Mouse (Mus musculus) gastrocnemius, adult 2 months (tissue): ENCODE measurements around the gene Nipsnap2. TPM values are rescaled to one million over a fixed set of nuclear protein-coding genes. Genes with fewer than 3 reads are reported as not detected.
"Not testable (repeated sequence)": the region's sequence is repeated elsewhere in the genome, so short reads cannot be mapped to it uniquely, and the experiment has no call there.

Experiments
- DNase-seq: peaks from one replicate; pipeline ENCODE4 v3.0.0; 2022
- H3K27ac ChIP-seq: fragments of 200-600 bp; 2 replicates; pipeline ENCODE4 v1.8.1; 2022; ENCODE audit warnings: mild to moderate bottlenecking
- H3K4me3 ChIP-seq: fragments of 200-600 bp; 2 replicates; pipeline ENCODE4 v1.8.1; 2022; ENCODE audit warnings: mild to moderate bottlenecking, moderate library complexity
- CTCF ChIP-seq: fragments of 200-600 bp; IDR thresholded peaks from 2 replicates; pipeline ENCODE4 v1.8.1; 2022; ENCODE audit warnings: antibody characterized with exemption, mild to moderate bottlenecking, moderate library complexity
- intact Hi-C: fragments of 180-260 bp; cut with DNase I; formaldehyde crosslinking; loops from one replicate; pipeline ENCODE4 v1.15.1; 2025
- long read RNA-seq, 2 experiments: library from polyadenylated mRNA; stranded (forward); transcript quantifications; one replicate each; pipeline ENCODE4 v2.0.0; 2021
- total RNA-seq, 2 experiments: library from RNA; stranded (reverse); gene quantifications; 2 replicates each; pipeline ENCODE4 v1.2.3; 2021

Gene Nipsnap2
- 100 to 1,000 TPM; 500 to 681 TPM for total RNA-seq
- long read RNA-seq, experiment 1, transcript Nipsnap2-204 (3 exons, 871 nt): minor isoform, 10 of 1,918 reads
- long read RNA-seq, experiment 1, transcript Nipsnap2-201 (10 exons, 2,112 nt): major isoform, 1,829 of 1,918 reads
- long read RNA-seq, experiment 1, transcript Nipsnap2-205 (11 exons, 1,600 nt): minor isoform, 7 of 1,918 reads
- long read RNA-seq, experiment 1, partial matches to known transcripts: 15 of 1,918 reads
- long read RNA-seq, experiment 1, other reads (novel, unspliced or antisense): 57 of 1,918 reads
- long read RNA-seq, experiment 2, transcript Nipsnap2-201 (10 exons, 2,112 nt): major isoform, 1,698 of 1,768 reads
- long read RNA-seq, experiment 2, transcript Nipsnap2-204 (3 exons, 871 nt): minor isoform, 6 of 1,768 reads
- long read RNA-seq, experiment 2, transcript Nipsnap2-205 (11 exons, 1,600 nt): minor isoform, 14 of 1,768 reads
- long read RNA-seq, experiment 2, partial matches to known transcripts: 15 of 1,768 reads
- long read RNA-seq, experiment 2, other reads (novel, unspliced or antisense): 35 of 1,768 reads

GRCm38 (mm10) chr5:129724834-129725773 lies at the start of gene Nipsnap2:
Gene Nipsnap2 (plus strand): TSS chr5:129725063.
- peak within 1 kb of the TSS; percentile 98 for H3K27ac ChIP-seq
- TF ChIP-seq CTCF: no peak
- peak within 1 kb of the TSS; percentile 87 for H3K4me3 ChIP-seq
- DNase-seq: peak; percentile 95
- intact Hi-C loops: loop anchor here (2.0 to 10.0 kb wide), 3 partner anchors 54 to 190 kb away; partner anchors contain the start of gene Zfp11

DNA sequence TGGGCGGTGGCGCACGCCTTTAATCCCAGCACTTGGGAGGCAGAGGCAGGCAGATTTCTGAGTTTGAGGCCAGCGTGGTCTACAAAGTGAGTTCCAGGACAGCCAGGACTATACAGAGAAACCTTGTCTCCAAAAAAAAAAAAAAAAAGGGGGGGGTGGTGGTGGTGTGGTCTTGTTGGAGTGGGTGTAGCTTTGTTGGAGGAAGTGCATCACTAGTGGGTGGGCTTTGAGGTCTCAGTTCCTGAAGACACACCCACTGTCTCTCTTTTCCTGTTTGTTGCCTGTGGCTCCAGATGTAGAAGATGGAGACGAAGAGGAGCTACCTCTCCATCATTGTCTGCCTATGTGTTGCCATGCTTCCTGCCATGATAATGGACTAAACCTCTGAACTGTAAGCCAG lies 39.7 kb upstream of the Nipsnap2 start:
- DNase-seq: not testable (repeated sequence)

DNA sequence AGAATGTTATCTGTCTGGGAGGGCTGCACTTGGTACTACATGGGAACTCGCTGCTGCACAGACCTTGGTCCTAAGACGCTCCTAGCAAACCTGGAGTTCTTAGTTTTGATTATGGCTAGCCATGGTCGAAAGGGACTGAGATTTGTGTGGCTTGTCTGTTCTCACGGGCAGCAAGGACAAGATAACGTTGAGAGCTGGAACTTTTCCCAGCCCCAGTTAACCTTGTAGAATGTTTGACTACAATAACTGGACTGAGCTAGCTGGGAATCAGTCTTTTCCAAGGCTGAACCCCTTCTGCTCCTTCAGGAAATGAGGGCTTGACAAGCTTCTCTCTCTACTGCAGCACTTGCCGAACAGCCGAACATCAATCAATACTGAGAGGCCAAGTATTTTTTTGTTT lies 37.2 kb upstream of the Nipsnap2 start:
- H3K4me3 ChIP-seq: no peak overlapping the region
- intact Hi-C loops: no loop called here
- no peak for DNase-seq
- H3K27ac ChIP-seq: no peak overlapping the region
- TF ChIP-seq CTCF: no peak

More for the DNA sequence above, 39.7 kb upstream of the Nipsnap2 start:
- H3K27ac ChIP-seq, intact Hi-C loops, H3K4me3 ChIP-seq: not testable (repeated sequence)

- no peak for TF ChIP-seq CTCF
- intact Hi-C loops: no loop called here
- no peak for DNase-seq
- Histone ChIP-seq H3K4me3 (no peak overlapping the region), H3K27ac (no peak overlapping the region)
These were observed 34.3 kb upstream of the Nipsnap2 start for GRCm38 (mm10) chr5:129690528-129690927.

DNA sequence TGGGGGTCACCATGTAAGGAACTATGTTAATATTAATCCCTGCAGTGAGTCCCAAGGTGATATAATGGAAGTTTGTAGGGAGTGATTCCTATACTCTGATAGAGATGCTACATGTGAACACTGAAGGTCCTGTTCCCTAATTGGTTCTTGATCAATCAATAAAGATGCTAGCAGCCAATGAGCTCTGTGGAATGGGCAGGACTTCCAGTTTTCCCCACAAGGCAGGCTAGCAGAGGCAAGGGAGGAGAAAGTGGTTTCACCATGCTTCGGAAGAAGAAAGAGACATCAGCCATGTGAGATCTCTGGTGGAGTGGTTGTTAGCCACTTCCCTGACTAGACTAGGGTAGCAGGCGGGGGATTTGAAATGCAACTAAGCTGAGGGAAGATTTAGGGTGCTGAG lies 24.4 kb upstream of the Nipsnap2 start:
- H3K27ac ChIP-seq: no peak overlapping the region
- H3K4me3 ChIP-seq: no peak overlapping the region
- TF ChIP-seq CTCF: no peak
- no peak for DNase-seq
- intact Hi-C loops: no loop called here

DNA sequence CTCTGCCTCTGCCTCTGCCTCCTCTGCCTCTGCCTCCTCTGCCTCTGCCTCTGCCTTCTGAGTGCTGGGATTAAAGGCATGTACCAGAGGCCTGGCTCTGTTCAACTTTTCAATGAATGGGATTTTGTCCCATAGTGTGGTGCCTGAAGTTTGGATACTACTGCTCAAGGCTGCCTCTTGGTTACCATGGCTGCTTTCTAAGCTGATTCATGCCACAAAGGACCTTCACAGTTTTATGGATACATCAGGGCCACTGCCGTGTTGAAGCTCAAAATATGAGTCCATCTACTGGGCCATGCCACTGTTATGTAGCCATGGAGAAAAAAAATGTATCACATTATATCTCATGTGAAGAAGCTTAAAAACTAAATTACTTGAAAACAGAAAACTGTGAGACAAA lies 23.2 kb upstream of the Nipsnap2 start:
- intact Hi-C loops: no loop called here
- no peak for DNase-seq
- Histone ChIP-seq H3K27ac (no peak overlapping the region), H3K4me3 (no peak overlapping the region)
- TF ChIP-seq CTCF: no peak

DNA sequence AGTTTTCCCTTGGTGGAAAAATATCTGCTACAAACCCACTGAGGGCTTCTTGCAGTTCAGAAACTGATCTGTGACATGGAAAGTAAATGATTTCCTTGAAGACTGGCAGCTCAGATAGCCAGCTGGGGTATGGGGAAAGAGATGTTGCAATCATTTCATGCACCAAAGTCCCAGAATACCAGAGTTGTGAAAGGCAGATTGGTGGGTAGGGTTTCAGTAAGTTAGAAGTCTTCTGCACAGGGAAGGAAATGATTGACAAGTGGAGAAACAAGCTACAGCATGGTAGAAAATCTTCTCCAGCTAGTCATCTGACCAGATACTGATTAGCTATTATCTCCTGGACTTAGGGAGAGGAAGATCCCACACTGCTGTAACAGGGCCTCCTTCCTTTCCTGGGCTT lies 21.5 kb upstream of the Nipsnap2 start:
- DNase-seq: no peak
- intact Hi-C loops: no loop called here
- no peak for TF ChIP-seq CTCF
- Histone ChIP-seq H3K27ac (no peak overlapping the region), H3K4me3 (no peak overlapping the region)

DNA sequence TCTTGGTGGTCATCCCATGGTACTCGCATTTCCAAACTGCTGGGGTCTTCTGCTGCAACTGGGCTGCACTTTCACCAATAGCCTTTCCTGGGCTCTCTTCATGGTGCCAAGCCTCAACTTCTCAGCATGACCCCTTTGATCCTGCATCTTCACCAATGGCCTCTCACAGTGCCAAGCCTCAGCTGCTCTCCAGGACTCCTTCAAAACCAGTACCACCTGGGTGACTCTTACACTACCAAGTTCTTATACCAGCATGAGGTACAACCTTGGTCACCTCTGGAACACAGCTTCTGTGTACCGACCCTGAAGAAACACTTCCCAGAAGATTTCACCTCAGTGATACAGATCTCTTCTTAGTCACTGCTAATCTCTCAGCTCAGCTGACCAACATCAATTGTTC lies 16.5 kb upstream of the Nipsnap2 start, which contains the start of gene Sept14:
Gene Sept14 (minus strand): TSS at position 101 of the 400 bp plus-strand sequence.
- Histone ChIP-seq H3K4me3 (no peak within 1 kb of the TSS), H3K27ac (no peak within 1 kb of the TSS)
- DNase-seq: no peak
- intact Hi-C loops: no loop called here
- no peak for TF ChIP-seq CTCF

DNA sequence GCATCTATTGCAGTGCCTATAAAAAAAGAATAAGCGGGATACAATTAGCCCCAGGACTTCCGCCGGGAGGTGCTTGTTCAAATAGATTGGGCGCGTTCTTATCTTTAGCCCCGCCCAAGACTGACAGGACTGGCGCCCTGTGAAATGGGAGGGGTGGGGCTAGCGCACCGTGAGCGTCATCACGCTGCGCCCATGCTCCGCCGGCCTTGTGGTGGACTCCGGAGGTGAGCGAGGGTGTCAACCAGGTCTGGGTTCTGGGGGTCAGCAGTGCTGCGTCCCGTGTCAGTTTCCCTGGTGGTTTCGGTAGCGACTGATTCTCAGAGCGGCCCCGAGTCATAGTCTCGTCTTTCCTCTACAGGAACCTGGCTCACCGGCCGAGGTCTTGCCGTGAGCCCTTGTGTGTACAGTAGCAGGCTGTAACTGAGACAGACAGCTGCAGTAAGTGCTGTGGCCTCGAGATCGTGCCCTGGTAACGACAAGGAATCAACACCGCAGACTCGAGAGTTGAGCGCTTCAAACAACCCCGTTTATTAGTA lies 9.5 kb upstream of the Nipsnap2 start, which contains the start of gene Mrps17:
Gene Mrps17 (plus strand): TSS at position 172 of the 536 bp plus-strand sequence.
- peak within 1 kb of the TSS; percentile 88 for H3K4me3 ChIP-seq
- H3K27ac ChIP-seq: peak within 1 kb of the TSS; percentile 92
- intact Hi-C loops: loop anchor here (2.0 kb wide), 1 partner anchor 45 kb away; the partner anchor contains the start of gene Zfp11
- peak; percentile 95 for DNase-seq
- TF ChIP-seq CTCF: peak; percentile 5; the same call in 1 of the 2 replicates

DNA sequence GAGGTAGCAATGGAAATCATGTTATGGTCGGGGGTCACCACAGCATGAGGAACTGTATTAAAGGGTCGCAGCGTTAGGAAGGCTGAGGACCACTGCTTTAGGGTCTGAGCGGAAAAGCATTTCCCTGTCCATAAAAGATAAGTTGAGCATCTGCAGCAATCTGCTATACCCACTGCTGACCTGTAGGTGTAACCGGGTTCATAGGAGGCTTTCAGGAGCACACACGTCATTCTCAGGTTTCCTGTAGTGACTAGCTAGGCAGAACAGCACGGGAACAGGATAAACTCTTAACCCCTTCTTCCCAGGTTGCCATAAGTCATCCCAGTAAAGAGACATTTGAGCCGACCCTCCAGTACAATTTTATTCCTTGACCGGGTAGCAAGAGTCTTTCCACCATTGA lies 7.8 kb upstream of the Nipsnap2 start:
- Histone ChIP-seq H3K27ac (no peak overlapping the region), H3K4me3 (no peak overlapping the region)
- DNase-seq: no peak
- TF ChIP-seq CTCF: no peak
- intact Hi-C loops: no loop called here

- Histone ChIP-seq H3K4me3 (no peak overlapping the region), H3K27ac (no peak overlapping the region)
- peak; percentile 16; the same call in 1 of the 2 replicates for TF ChIP-seq CTCF
- DNase-seq: no peak
- intact Hi-C loops: loop anchor here (5.0 to 10.0 kb wide), 2 partner anchors 108 to 185 kb away; no protein-coding TSS in a partner anchor
These were observed 4.7 kb upstream of the Nipsnap2 start for GRCm38 (mm10) chr5:129720176-129720575.

DNA sequence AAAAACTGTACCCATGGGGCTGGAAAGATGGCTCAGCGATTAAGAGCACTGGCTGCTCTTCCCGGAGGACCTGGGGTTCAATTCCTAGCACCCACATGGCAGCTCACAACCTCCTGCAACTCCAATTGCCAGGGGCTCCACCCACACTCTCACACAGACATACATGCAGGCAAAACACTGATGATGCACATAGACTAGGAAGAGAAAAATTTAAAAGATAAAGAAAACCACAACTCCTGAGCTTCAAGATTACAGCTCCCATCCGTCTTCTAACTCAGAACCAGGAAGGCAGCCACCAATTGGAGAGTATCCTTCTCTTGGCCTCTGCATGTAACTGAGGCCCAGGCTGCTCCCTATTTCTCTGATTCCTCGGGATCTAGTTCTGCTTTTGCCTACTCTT lies 595 bp upstream of the Nipsnap2 start:
- TF ChIP-seq CTCF: no peak
- peak overlapping the region; percentile 98 for H3K27ac ChIP-seq
- intact Hi-C loops: loop anchor here (2.0 to 10.0 kb wide), 3 partner anchors 53 to 189 kb away; partner anchors contain the start of gene Zfp11
- peak overlapping the region; percentile 87 for H3K4me3 ChIP-seq
- DNase-seq: no peak
